Mouse (Mus musculus): ENCODE measurements around the gene Nt5dc1.

- TF ChIP-seq EP300 (IDR thresholded peaks at IDR 0.05; ENCODE audit: low read depth): no peak
- TF ChIP-seq CTCF (IDR thresholded peaks at IDR 0.05; ENCODE audit: low read depth): no peak
Observed at GRCm38 (mm10) chr10:34281211-34281961, 137.0 kb downstream of the Nt5dc1 start.

All from heart, postnatal 0 days (tissue).